Mouse (Mus musculus) olfactory bulb, adult 2 months (tissue): ENCODE results near the gene Zer1. TPM values are rescaled to one million over a fixed set of nuclear protein-coding genes. Genes with fewer than 3 reads are reported as not detected.

Experiments used
- H3K27ac ChIP-seq: fragments of 200-500 bp; 2 replicates; pipeline ENCODE4 v1.5.1; 2012; ENCODE audit warnings: low read depth, low read length; ENCODE audit not compliant: insufficient read depth
- H3K4me1 ChIP-seq: fragments of 200-500 bp; 2 replicates; pipeline ENCODE4 v1.6.1; 2012; ENCODE audit warnings: low read length; ENCODE audit not compliant: control insufficient read depth, insufficient read depth
- H3K4me3 ChIP-seq: fragments of 200-500 bp; 2 replicates; pipeline ENCODE4 v1.5.1; 2012; ENCODE audit warnings: mild to moderate bottlenecking, low read depth, low read length, moderate library complexity; ENCODE audit not compliant: insufficient read depth
- CTCF ChIP-seq: fragments of 200-500 bp; IDR thresholded peaks from 2 replicates; pipeline ENCODE4 v1.5.1; 2012; ENCODE audit warnings: low read depth, mild to moderate bottlenecking, low read length, moderate library complexity; ENCODE audit not compliant: insufficient read depth
- POLR2A ChIP-seq: fragments of 200-500 bp; IDR thresholded peaks from 2 replicates; pipeline ENCODE4 v1.6.1; 2012; ENCODE audit warnings: mild to moderate bottlenecking, low read depth, low read length, moderate library complexity; ENCODE audit not compliant: insufficient read depth
- WGBS: fragments of 180-500 bp; shearing (Covaris S2); methylation state at CpG from one replicate; pipeline ENCODE4 v1.1.7; 2018; 5-methylcytosine and 5-hydroxymethylcytosine counted together
- polyA plus RNA-seq: library from polyadenylated mRNA; stranded (reverse); fragments of >200 nt; gene quantifications from 2 replicates; pipeline ENCODE4 v1.2.4, GENCODE M21; 2012; ENCODE audit warnings: low replicate concordance; ENCODE audit not compliant: missing spikeins, insufficient read depth, insufficient read length

The Zer1 gene
- polyA plus RNA-seq, 1 experiment = not detected

GRCm38 (mm10) chr2:30076439-30076838 lies 47.9 kb downstream of the Zer1 start:
- H3K4me1 ChIP-seq = peaks cover 7% of the 10 kb centered on the region; the same call in 1 of the 2 replicates
- 93% methylated on average over 9 of the region's 9 CpGs for WGBS
- no peak overlapping the region for H3K4me3 ChIP-seq
- no peak overlapping the region for H3K27ac ChIP-seq
- TF ChIP-seq CTCF (no peak), POLR2A (no peak)

- 83% methylated on average over 3 of the region's 3 CpGs for WGBS
- no peak for TF ChIP-seq CTCF
- no peak for TF ChIP-seq POLR2A
- H3K27ac ChIP-seq = no peak overlapping the region
- H3K4me1 ChIP-seq = peaks cover 7% of the 10 kb centered on the region; the same call in 1 of the 2 replicates
- no peak overlapping the region for H3K4me3 ChIP-seq
Observed at GRCm38 (mm10) chr2:30075625-30076024, 48.8 kb downstream of the Zer1 start.

GRCm38 (mm10) chr2:30073285-30073684 lies 51.1 kb downstream of the Zer1 start:
- TF ChIP-seq POLR2A (no peak), CTCF (no peak)
- Histone ChIP-seq H3K4me1 (peaks cover 7% of the 10 kb centered on the region; the same call in 1 of the 2 replicates), H3K4me3 (no peak overlapping the region), H3K27ac (no peak overlapping the region)
- WGBS = 67% methylated on average over 3 of the region's 3 CpGs

DNA sequence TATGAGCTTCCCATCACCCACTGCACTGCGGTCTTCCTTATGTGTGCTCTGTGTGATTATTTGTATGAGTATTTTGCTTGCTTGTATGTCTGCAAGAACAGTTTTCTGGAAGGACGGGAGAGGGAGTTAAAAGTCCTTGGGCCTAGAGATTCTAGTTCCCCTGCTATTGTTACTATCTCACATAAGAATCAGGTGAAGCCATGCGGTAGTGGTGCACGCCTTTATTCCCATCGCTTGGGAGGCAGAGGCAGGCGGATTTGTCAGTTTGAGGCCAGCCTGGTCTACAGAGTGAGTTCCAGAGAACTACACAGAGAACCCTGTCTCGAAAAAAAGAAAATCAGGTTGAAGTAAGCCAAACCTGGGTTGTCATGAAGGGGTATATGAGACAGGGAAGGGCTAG lies 51.5 kb downstream of the Zer1 start:
- TF ChIP-seq POLR2A = no peak
- no peak for TF ChIP-seq CTCF
- 79% methylated on average over 7 of the region's 7 CpGs for whole genome bisulfite sequencing
- Histone ChIP-seq H3K4me1 (peaks cover 7% of the 10 kb centered on the region; the same call in 1 of the 2 replicates), H3K27ac (no peak overlapping the region), H3K4me3 (no peak overlapping the region)

DNA sequence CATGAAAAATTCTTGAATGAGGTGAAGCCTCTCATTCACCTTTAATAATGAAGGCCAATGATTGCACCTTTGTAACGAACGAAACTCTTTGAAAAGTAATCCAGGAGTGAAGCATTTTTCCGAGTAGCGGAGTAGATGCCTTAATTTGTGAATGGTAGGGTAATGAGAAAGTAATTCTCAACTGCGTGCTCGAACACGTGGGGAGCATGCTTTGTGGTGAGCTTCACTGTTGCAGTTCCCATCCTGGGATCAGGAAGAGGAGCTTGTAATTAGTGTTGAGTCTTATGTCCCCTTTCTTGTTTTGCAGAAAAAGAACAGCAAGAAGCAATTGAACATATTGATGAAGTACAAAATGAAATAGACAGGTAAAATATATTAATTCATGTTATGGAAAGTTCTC lies 56.4 kb downstream of the Zer1 start:
- Histone ChIP-seq H3K27ac (no peak overlapping the region), H3K4me1 (peaks cover 7% of the 10 kb centered on the region), H3K4me3 (no peak overlapping the region)
- 8% methylated on average over 7 of the region's 7 CpGs for WGBS
- no peak for TF ChIP-seq POLR2A
- no peak for TF ChIP-seq CTCF

DNA sequence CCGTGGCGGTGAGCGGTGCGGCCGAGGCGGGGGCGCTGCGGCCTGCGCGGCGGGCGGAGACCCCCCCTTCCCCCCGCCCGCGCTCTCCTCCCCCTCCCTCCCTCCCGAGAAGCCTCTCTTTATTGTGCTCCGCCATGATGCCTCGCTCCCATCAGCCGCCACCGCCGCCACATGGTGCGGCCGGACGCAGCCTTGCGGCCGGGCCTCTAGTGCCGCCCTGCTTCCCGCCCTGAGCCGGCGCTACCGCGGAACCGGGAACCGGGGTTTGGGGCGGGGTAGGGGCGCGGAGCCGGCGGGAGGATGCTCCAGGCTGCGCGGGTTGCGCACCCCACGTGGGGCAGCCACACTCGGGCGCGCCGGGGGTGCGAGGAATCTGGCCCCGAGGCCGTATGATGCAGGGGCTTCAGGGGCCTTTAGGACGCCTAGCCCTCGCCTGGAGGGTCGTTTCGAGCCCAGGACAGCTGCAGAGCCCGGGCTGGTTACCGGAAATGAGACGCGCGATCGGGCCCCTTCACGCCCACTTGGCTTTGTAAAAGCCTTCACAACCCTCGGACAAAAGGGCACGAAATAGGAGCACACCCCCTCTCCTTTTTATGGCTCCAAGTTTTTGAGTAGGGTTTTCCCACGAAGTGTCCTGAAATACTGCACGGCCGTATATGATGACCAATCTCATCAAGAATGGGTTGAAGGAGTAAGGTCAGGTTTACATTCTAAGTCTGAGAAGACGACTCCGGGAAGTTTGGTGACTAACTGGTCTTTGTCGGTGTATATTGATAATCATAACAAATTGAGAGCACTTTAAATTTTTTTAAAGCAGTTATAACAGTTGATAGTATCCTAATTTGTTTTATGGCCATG lies 57.1 kb downstream of the Zer1 start:
- TF ChIP-seq CTCF (no peak), POLR2A (no peak)
- H3K4me3 ChIP-seq = peak overlapping the region; percentile 99
- H3K4me1 ChIP-seq = peaks cover 14% of the 10 kb centered on the region
- H3K27ac ChIP-seq = no peak overlapping the region
- under 1% methylated on average over 53 of the region's 69 CpGs for WGBS

DNA sequence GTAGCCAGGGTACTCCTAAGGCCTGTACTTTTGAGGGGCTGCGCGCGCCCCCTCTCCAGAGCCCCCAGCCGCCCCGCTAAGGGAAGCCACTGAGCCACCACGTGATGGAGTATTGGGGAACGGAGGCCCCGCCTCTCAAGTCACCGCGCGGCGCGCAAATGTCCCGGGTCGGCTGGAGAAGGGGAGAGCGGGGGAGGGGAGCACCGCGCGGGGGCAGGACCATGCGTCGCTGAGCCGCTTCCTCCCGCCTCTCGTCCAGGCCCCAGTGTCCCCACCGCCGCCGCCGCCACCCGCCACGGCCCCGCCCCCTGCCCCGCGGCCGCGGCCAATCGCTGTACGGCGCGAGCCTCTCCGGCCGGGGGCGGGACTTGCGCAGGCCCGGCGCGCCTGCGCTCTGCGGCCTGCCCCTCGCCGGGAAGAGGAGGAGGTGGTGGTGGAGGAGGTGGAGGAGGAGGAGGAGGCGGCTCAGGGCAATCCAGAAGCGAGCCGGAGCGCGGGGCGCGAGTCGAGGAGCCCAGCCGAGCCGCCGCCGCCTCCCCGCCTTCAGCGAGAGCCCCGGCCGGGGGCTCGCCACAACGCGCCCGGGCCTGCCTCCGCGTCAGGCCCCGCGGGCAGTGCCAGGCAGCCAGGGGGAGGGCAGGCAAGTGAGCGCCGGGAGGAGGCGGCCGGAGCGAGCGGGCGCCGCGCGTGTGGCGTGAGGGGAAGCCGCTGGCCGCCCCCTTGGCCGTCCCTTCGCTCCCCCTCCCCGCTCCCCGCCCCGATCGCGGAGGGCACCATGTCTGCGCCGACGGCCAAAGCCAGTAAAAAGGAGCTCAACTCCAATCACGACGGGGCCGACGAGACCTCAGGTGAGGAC lies 58.1 kb downstream of the Zer1 start:
- TF ChIP-seq POLR2A = peak; percentile 51
- no peak for TF ChIP-seq CTCF
- Histone ChIP-seq H3K27ac (peak overlapping the region; percentile 96), H3K4me1 (peaks cover 23% of the 10 kb centered on the region), H3K4me3 (peak overlapping the region; percentile 99)
- 2% methylated on average over 93 of the region's 101 CpGs for WGBS

DNA sequence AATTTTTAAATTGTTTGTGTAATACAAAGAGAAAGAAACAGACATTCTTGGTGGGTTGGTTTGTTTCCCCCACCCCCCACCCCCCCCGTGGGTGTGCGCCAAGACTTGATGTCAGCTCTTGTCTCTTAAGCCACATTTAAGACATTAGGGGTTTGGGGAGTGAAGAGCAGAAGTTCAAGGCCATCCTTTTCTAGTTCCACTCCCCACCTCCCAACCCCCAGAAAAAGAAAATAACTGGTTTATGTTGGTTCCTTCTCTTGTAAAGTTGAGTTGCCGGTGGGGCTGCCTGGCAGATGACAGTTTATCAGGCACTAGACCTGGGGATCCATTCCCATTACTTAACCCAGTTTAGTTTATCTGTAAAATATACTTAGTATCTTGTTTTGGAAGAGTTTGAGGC lies 60.1 kb downstream of the Zer1 start:
- 60% methylated on average over 3 of the region's 3 CpGs for WGBS

GRCm38 (mm10) chr2:30063791-30064190 lies 60.6 kb downstream of the Zer1 start:
- 42% methylated on average over 3 of the region's 3 CpGs for WGBS
- TF ChIP-seq CTCF = no peak
- TF ChIP-seq POLR2A = no peak
- H3K27ac ChIP-seq = no peak overlapping the region
- H3K4me3 ChIP-seq = no peak overlapping the region
- peaks cover 23% of the 10 kb centered on the region for H3K4me1 ChIP-seq

More for the DNA sequence above, 60.1 kb downstream of the Zer1 start:
- Histone ChIP-seq H3K27ac (no peak overlapping the region), H3K4me1 (peaks cover 23% of the 10 kb centered on the region), H3K4me3 (no peak overlapping the region)
- TF ChIP-seq CTCF = no peak
- TF ChIP-seq POLR2A = no peak

GRCm38 (mm10) chr2:30063235-30063634 lies 61.1 kb downstream of the Zer1 start:
- Histone ChIP-seq H3K27ac (0 out of 2 replicates have a peak overlapping the region, but pooled peaks have one; percentile 63), H3K4me3 (peak overlapping the region; percentile 59), H3K4me1 (peaks cover 23% of the 10 kb centered on the region)
- 38% methylated on average over 8 of the region's 8 CpGs for WGBS
- TF ChIP-seq POLR2A (no peak), CTCF (no peak)
